13 mouse cellular contexts compared by ENCODE assay signal in the genomic region with DNA sequence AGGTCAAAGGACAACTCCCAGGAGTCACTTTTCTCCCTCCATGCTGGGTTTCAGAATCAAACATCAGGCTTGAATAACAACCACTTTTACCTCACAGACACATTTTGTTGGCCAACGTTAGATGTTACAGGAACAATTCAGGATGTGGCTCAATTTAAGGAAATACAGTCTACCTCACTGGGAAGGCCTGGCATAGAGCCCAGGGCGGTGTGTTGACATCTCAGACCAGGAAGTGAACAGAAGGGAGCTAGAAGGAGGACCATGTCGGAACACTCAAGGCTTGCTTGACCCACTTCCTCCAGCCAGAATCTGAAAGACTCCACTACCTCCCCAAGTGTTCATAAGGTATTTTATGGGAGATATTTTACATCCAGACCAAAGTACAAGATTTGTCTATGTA. TPM values are rescaled to one million over a fixed set of nuclear protein-coding genes. Genes with fewer than 3 reads are reported as not detected.
DNase-seq lines count a peak whose midpoint lies in the region; ATAC-seq and TF ChIP-seq lines count a peak whose summit lies in the region.
"Had no signal": no experiment of that assay in that cellular context is flagged by ENCODE, and none has a peak within 500 bp of the region (broad histone marks: within the 10 kb centered on the region; RNA-seq: fewer than 3 reads in every experiment).

No protein-coding gene starts in this region.

- DNase-seq in gastrocnemius, postnatal 10 days, result peak; percentile 21
- no peak for DNase-seq in gastrocnemius, postnatal 25 days
- DNase-seq in ES-E14 (ENCODE audit: low read depth, low spot score), result no peak
- peak; percentile 55 to 61 for DNase-seq in heart, postnatal 10 days
- DNase-seq in lung, embryonic 14.5 days, result peak; percentile 54
- no peak for DNase-seq in cerebellum, adult 11-12 months
- DNase-seq in cerebellum, postnatal 4 days (ENCODE audit: low spot score in 2 of 2), result no peak
- DNase-seq: cerebellum, adult 2 months; midbrain, embryonic 14.5 days; retina, postnatal 1 day had no signal

- no peaks in the 10 kb centered on the region for H3K9me3 ChIP-seq in ES-E14 (ENCODE audit: control insufficient read depth, insufficient read depth, low read depth, low read length)
- no peaks in the 10 kb centered on the region for H3K9me3 ChIP-seq in lung, embryonic 14.5 days (ENCODE audit: low read depth, low read length)
- H3K9me3 ChIP-seq in forebrain, embryonic 12.5 days, result no peaks in the 10 kb centered on the region
- H3K9me3 ChIP-seq: heart, embryonic 15.5 days had no signal

- WGBS in lung, embryonic 14.5 days, result 50% methylated on average over 3 of the region's 3 CpGs
- 81% methylated on average over 3 of the region's 3 CpGs for WGBS in forebrain, embryonic 12.5 days

- intact Hi-C loops in heart, postnatal 10 days (cut with DNase I), result no loop called here

- no peak for ATAC-seq in lung, embryonic 14.5 days (ENCODE audit: insufficient read depth)
- no peak for ATAC-seq in forebrain, embryonic 12.5 days (ENCODE audit: low FRiP score)

- H3K4me1 ChIP-seq in ES-E14 (ENCODE audit: control insufficient read depth in 2 of 2, insufficient read depth in 2 of 2, low read length in 2 of 2, poor library complexity in 1 of 2), result peaks cover 4 to 11% of the 10 kb centered on the region in 2 experiments
- no peaks in the 10 kb centered on the region for H3K4me1 ChIP-seq in lung, embryonic 14.5 days (ENCODE audit: insufficient read depth)
- no peaks in the 10 kb centered on the region for H3K4me1 ChIP-seq in forebrain, embryonic 12.5 days
- H3K4me1 ChIP-seq: heart, embryonic 15.5 days had no signal

- TF ChIP-seq CTCF in lung, embryonic 14.5 days (IDR thresholded peaks at IDR 0.05; ENCODE audit: low read depth), result no peak

- H3K27me3 ChIP-seq in lung, embryonic 14.5 days (ENCODE audit: insufficient read depth, low read length), result no peaks in the 10 kb centered on the region
- H3K27me3 ChIP-seq in forebrain, embryonic 12.5 days, result no peaks in the 10 kb centered on the region
- H3K27me3 ChIP-seq: heart, embryonic 15.5 days had no signal

- H3K4me2 ChIP-seq in lung, embryonic 14.5 days, result no peak overlapping the region
- no peak overlapping the region for H3K4me2 ChIP-seq in forebrain, embryonic 12.5 days
- H3K4me2 ChIP-seq: heart, embryonic 15.5 days had no signal

- H3K9ac ChIP-seq in ES-E14 (ENCODE audit: insufficient read depth, low read depth, low read length, poor library complexity, severe bottlenecking), result no peak overlapping the region
- no peak overlapping the region for H3K9ac ChIP-seq in lung, embryonic 14.5 days
- H3K9ac ChIP-seq in forebrain, embryonic 12.5 days, result no peak overlapping the region
- H3K9ac ChIP-seq: heart, embryonic 15.5 days had no signal

- in situ Hi-C loops in ES-E14 (cut with MboI; ENCODE audit: low sequenced_read_pairs in 2 of 2, unreplicated experiment in 2 of 2), result no loop called here

- H3K4me3 ChIP-seq in ES-E14 (ENCODE audit: insufficient read depth in 1 of 2, low read depth in 1 of 2, low read length in 2 of 2, poor library complexity in 1 of 2, severe bottlenecking in 1 of 2), result no peak overlapping the region
- H3K4me3 ChIP-seq in lung, embryonic 14.5 days (ENCODE audit: low read depth, low read length), result no peak overlapping the region
- H3K4me3 ChIP-seq in forebrain, embryonic 12.5 days (replicated peaks), result no peak overlapping the region
- H3K4me3 ChIP-seq: heart, embryonic 15.5 days; layer of hippocampus, adult 2 months had no signal

- H3K27ac ChIP-seq in ES-E14 (ENCODE audit: insufficient read depth, low read depth, low read length, poor library complexity, severe bottlenecking), result peak overlapping the region; percentile 11; the same call in 1 of the 2 replicates
- H3K27ac ChIP-seq in lung, embryonic 14.5 days (ENCODE audit: low read depth), result no peak overlapping the region
- H3K27ac ChIP-seq in forebrain, embryonic 12.5 days, result no peak overlapping the region
- H3K27ac ChIP-seq: heart, embryonic 15.5 days; layer of hippocampus, adult 2 months had no signal

- peaks cover 7% of the 10 kb centered on the region for H3K36me3 ChIP-seq in ES-E14 (ENCODE audit: control insufficient read depth, insufficient read depth, low read length, poor library complexity, severe bottlenecking)
- H3K36me3 ChIP-seq in lung, embryonic 14.5 days (ENCODE audit: insufficient read depth), result no peaks in the 10 kb centered on the region
- no peaks in the 10 kb centered on the region for H3K36me3 ChIP-seq in forebrain, embryonic 12.5 days (replicated peaks)
- H3K36me3 ChIP-seq: heart, embryonic 15.5 days had no signal

TF ChIP-seq in ES-E14, 5 proteins besides CTCF, POLR2A, EP300 and RAD21:
- TF ChIP-seq ZNF384 (IDR thresholded peaks at IDR 0.05; ENCODE audit: low read depth, low read length), result no peak
- no peak for TF ChIP-seq ZC3H11A (IDR thresholded peaks at IDR 0.05; ENCODE audit: borderline replicate concordance, low read depth, low read length)
- TF ChIP-seq MAFK (IDR thresholded peaks at IDR 0.05; ENCODE audit: insufficient read depth, low read depth, low read length), result no peak
- no peak for TF ChIP-seq HCFC1 (IDR thresholded peaks at IDR 0.05; ENCODE audit: borderline replicate concordance, insufficient read depth, low read length)
- no peak for TF ChIP-seq CHD2 (IDR thresholded peaks at IDR 0.05; ENCODE audit: low read depth, low read length)

RNA-seq across cellular contexts. Expression of a gene that starts 7.4 kb away (rescaled TPM):
- total RNA-seq in gastrocnemius, postnatal 10 days (2021), result 10 to 100 TPM; 57.8 to 67.7 TPM
- total RNA-seq in gastrocnemius, postnatal 25 days (2021), result 10 to 100 TPM; 49.3 to 49.4 TPM
- total RNA-seq in ES-E14 (2012; rRNA removed), result 242 and 291 TPM in 2 replicates
- total RNA-seq in heart, postnatal 10 days (2021), result 10 to 100 TPM; 73.7 to 79.0 TPM
- polyA plus RNA-seq in lung, embryonic 14.5 days (2014; fragmentation: Nextera tagmentation; extraction: Ambion mirVana), result 43.5 and 49.8 TPM in 2 replicates
- 40.3 and 41.8 TPM in 2 replicates for polyA plus RNA-seq in forebrain, embryonic 12.5 days (2016; fragmentation: Nextera tagmentation; extraction: Ambion mirVana)

RNA-seq across cellular contexts. Expression of a gene that starts 45.1 kb away (rescaled TPM):
- 10 to 100 TPM; 64.1 to 68.9 TPM for total RNA-seq in gastrocnemius, postnatal 10 days (2021)
- total RNA-seq in gastrocnemius, postnatal 25 days (2021), result 10 to 100 TPM; 67.4 to 73.8 TPM
- total RNA-seq in ES-E14 (2012; rRNA removed), result 46.6 and 47.4 TPM in 2 replicates
- 100 to 1,000 TPM; 118 TPM for total RNA-seq in heart, postnatal 10 days (2021)
- polyA plus RNA-seq in lung, embryonic 14.5 days (2014; fragmentation: Nextera tagmentation; extraction: Ambion mirVana), result 15.1 and 15.3 TPM in 2 replicates
- 37.3 and 40.1 TPM in 2 replicates for polyA plus RNA-seq in forebrain, embryonic 12.5 days (2016; fragmentation: Nextera tagmentation; extraction: Ambion mirVana)

Comparison
In these comparisons a context has a peak if more than half of its experiments do, and no peak if none do; other contexts are left out.
1. DNase-seq: peak in gastrocnemius, postnatal 10 days (single experiment), heart, postnatal 10 days (2 of 2) and lung, embryonic 14.5 days (single experiment); none in gastrocnemius, postnatal 25 days (single experiment), ES-E14 (single experiment), cerebellum, adult 11-12 months (single experiment) and cerebellum, postnatal 4 days (0 of 2).